Mouse (Mus musculus): ENCODE measurements around the gene Nbr1. TPM values are rescaled to one million over a fixed set of nuclear protein-coding genes. Genes with fewer than 3 reads are reported as not detected.

The Nbr1 gene
- polyA plus RNA-seq, 1 experiment from 2014 or later: 61.2 TPM

Other genes with a start within 250 kb of the Nbr1 start
- 132 and 143 TPM in 2 replicates for gene Becn1, start 249.9 kb upstream of the Nbr1 start, polyA plus RNA-seq (2015; fragmentation: Nextera tagmentation; extraction: Ambion mirVana)
- 137 and 147 TPM in 2 replicates for gene Psme3, start 235.9 kb upstream of the Nbr1 start, polyA plus RNA-seq (2015; fragmentation: Nextera tagmentation; extraction: Ambion mirVana)
- 1.2 and 1.3 TPM in 2 replicates for gene Aoc2, start 227.1 kb upstream of the Nbr1 start, polyA plus RNA-seq (2015; fragmentation: Nextera tagmentation; extraction: Ambion mirVana)
- 2.1 and 2.7 TPM in 2 replicates for gene Aoc3, start 221.5 kb upstream of the Nbr1 start, polyA plus RNA-seq (2015; fragmentation: Nextera tagmentation; extraction: Ambion mirVana)
- 0.30 and 0.39 TPM in 2 replicates for gene G6pc, start 184.6 kb upstream of the Nbr1 start, polyA plus RNA-seq (2015; fragmentation: Nextera tagmentation; extraction: Ambion mirVana)
- gene Aarsd1, start 134.5 kb upstream of the Nbr1 start, polyA plus RNA-seq (2015; fragmentation: Nextera tagmentation; extraction: Ambion mirVana): 60.1 and 63.3 TPM in 2 replicates
- gene Gm27029, start 127.4 kb upstream of the Nbr1 start, polyA plus RNA-seq (2015; fragmentation: Nextera tagmentation; extraction: Ambion mirVana): 7.3 and 10.6 TPM in 2 replicates
- 16.9 and 17.3 TPM in 2 replicates for gene Rundc1, start 127.1 kb upstream of the Nbr1 start, polyA plus RNA-seq (2015; fragmentation: Nextera tagmentation; extraction: Ambion mirVana)
- 11.7 TPM in 2 replicates for gene Ptges3l, start 126.8 kb upstream of the Nbr1 start, polyA plus RNA-seq (2015; fragmentation: Nextera tagmentation; extraction: Ambion mirVana)
- 322 and 353 TPM in 2 replicates for gene Rpl27, start 109.9 kb upstream of the Nbr1 start, polyA plus RNA-seq (2015; fragmentation: Nextera tagmentation; extraction: Ambion mirVana)
- 23.9 and 24.5 TPM in 2 replicates for gene Ifi35, start 103.7 kb upstream of the Nbr1 start, polyA plus RNA-seq (2015; fragmentation: Nextera tagmentation; extraction: Ambion mirVana)
- 23.7 and 24.5 TPM in 2 replicates for gene Rnd2, start 87.2 kb upstream of the Nbr1 start, polyA plus RNA-seq (2015; fragmentation: Nextera tagmentation; extraction: Ambion mirVana)
- 69.7 and 70.0 TPM in 2 replicates for gene Vat1, start 85.9 kb upstream of the Nbr1 start, polyA plus RNA-seq (2015; fragmentation: Nextera tagmentation; extraction: Ambion mirVana)
- gene Brca1, start 194 bp upstream of the Nbr1 start, polyA plus RNA-seq (2015; fragmentation: Nextera tagmentation; extraction: Ambion mirVana): 8.4 and 10.2 TPM in 2 replicates
- gene Tmem106a, start 30.1 kb downstream of the Nbr1 start, polyA plus RNA-seq (2015; fragmentation: Nextera tagmentation; extraction: Ambion mirVana): 21.6 and 22.0 TPM in 2 replicates
- gene Gm11634, start 47.1 kb downstream of the Nbr1 start, polyA plus RNA-seq (2015; fragmentation: Nextera tagmentation; extraction: Ambion mirVana): not detected in 2 replicates
- 34.5 and 35.8 TPM in 2 replicates for gene Rdm1, start 75.0 kb downstream of the Nbr1 start, polyA plus RNA-seq (2015; fragmentation: Nextera tagmentation; extraction: Ambion mirVana)
- gene Arl4d, start 113.4 kb downstream of the Nbr1 start, polyA plus RNA-seq (2015; fragmentation: Nextera tagmentation; extraction: Ambion mirVana): 7.6 and 7.8 TPM in 2 replicates
- gene Dhx8, start 180.8 kb downstream of the Nbr1 start, polyA plus RNA-seq (2015; fragmentation: Nextera tagmentation; extraction: Ambion mirVana): 22.5 and 26.9 TPM in 2 replicates
- 4.1 and 5.4 TPM in 2 replicates for gene Etv4, start 233.2 kb downstream of the Nbr1 start, polyA plus RNA-seq (2015; fragmentation: Nextera tagmentation; extraction: Ambion mirVana)